ENCODE assay signal across 7 mouse cellular contexts in the genomic region with DNA sequence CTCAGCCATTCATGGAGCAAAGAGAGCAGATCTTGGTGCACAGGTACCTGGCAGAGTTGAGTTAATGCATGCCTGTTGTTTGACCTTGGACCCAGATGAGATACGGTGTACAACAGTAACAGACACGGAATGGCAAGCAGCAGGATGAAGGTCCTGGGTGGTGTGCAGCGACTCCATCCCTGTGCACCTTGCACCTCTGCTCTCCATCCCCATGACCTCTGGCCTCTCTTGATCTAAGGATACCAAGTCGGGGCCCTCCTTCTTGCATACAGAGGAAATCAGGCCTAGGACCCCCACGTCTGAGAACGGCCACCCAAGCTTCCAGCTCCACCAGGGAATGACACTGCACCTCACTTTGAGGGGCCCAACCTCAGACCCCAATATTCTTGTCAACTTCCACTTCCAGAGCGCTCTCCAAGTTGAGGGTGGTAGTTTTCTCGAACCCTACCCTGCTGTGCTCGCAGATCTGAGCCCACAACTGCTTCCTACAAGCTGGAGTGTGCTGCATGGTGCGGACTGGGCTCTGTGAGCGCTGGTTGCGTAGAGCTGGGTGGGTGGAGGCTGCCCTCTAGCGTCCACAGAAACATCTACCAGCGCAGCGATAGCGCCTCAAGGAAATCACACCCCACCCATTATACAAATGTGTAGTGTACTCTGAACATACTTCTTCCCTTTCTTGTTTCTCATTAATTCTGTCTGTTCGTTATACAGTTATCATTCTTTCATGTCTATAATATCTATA. TPM values are rescaled to one million over a fixed set of nuclear protein-coding genes. Genes with fewer than 3 reads are reported as not detected.
DNase-seq lines count a peak whose midpoint lies in the region; ATAC-seq lines count a peak whose summit lies in the region.

No protein-coding gene starts in this region.

- 29% methylated on average over 17 of the region's 17 CpGs for WGBS in midbrain, embryonic 11.5 days

- H3K4me2 ChIP-seq in midbrain, embryonic 11.5 days = no peak overlapping the region

- peak; percentile 76 to 85 for DNase-seq in adrenal gland, adult (ENCODE audit: inconsistent age in 2 of 2, low spot score in 1 of 2)
- peak; percentile 87 for DNase-seq in embryo, embryonic 10 days (ENCODE audit: low spot score)
- DNase-seq in gastrocnemius, postnatal 14 days = peak; percentile 73
- DNase-seq in left cerebral cortex, postnatal 25 days (ENCODE audit: low spot score in 2 of 2) = peak; percentile 76 to 77
- DNase-seq in midbrain, embryonic 11.5 days (ENCODE audit: low spot score, missing footprints) = peak; percentile 91
- peak; percentile 40 for DNase-seq in spleen, adult 12 weeks (ENCODE audit: low spot score)

- H3K9ac ChIP-seq in midbrain, embryonic 11.5 days (ENCODE audit: low read length) = no peak overlapping the region; the same call in 1 of the 2 replicates

- intact Hi-C loops in gastrocnemius, postnatal 14 days (cut with DNase I; ENCODE audit: low total_unique reads) = no loop called here
- intact Hi-C loops in left cerebral cortex, postnatal 25 days (cut with DNase I) = loop anchor here (2.0 kb wide), 1 partner anchor 38 kb away; no protein-coding TSS in a partner anchor

- peak; percentile 87 for ATAC-seq in inflammation-experienced regulatory T-cells, adult 6 months
- ATAC-seq in midbrain, embryonic 11.5 days (ENCODE audit: low FRiP score) = peak; percentile 67

- no peaks in the 10 kb centered on the region for H3K36me3 ChIP-seq in midbrain, embryonic 11.5 days (ENCODE audit: control insufficient read depth, insufficient read depth, low read length)

- no peak overlapping the region for H3K4me3 ChIP-seq in midbrain, embryonic 11.5 days (ENCODE audit: low read depth, low read length)

- no peak overlapping the region for H3K27ac ChIP-seq in midbrain, embryonic 11.5 days (ENCODE audit: low read depth, low read length)

- no peaks in the 10 kb centered on the region for H3K9me3 ChIP-seq in midbrain, embryonic 11.5 days (ENCODE audit: control insufficient read depth, low read length)

- no peaks in the 10 kb centered on the region for H3K4me1 ChIP-seq in midbrain, embryonic 11.5 days (ENCODE audit: control insufficient read depth, insufficient read depth, low read length)

- no peaks in the 10 kb centered on the region for H3K27me3 ChIP-seq in midbrain, embryonic 11.5 days (ENCODE audit: control insufficient read depth, insufficient read depth, low read length)

RNA-seq across cellular contexts. Expression of gene Zfp3, which starts 13.0 kb away (rescaled TPM):
- 10 to 100 TPM in 1 of 2 experiments, 1 to 10 TPM in 1; 7.4 to 10.8 TPM for total RNA-seq in gastrocnemius, postnatal 14 days (2021)
- 1 to 10 TPM; 3.4 to 5.8 (median 4.6) TPM for polyA plus RNA-seq in inflammation-experienced regulatory T-cells, adult 6 months (2017; shearing (Covaris generic))
- 10 to 100 TPM; 16.4 to 17.2 TPM for total RNA-seq in left cerebral cortex, postnatal 25 days (2021)
- 10.2 and 11.0 TPM in 2 replicates for polyA plus RNA-seq in midbrain, embryonic 11.5 days (2014; fragmentation: Nextera tagmentation; extraction: Ambion mirVana)

RNA-seq across cellular contexts. Expression of gene Scimp, which starts 35.4 kb away (rescaled TPM):
- under 1 TPM in 1 of 2 experiments, not detected in 1; 0.22 TPM for total RNA-seq in gastrocnemius, postnatal 14 days (2021)
- polyA plus RNA-seq in inflammation-experienced regulatory T-cells, adult 6 months (2017; shearing (Covaris generic)) = 1 to 10 TPM in 1 of 3 experiments, under 1 TPM in 1, not detected in 1; 0.67 to 1.1 TPM
- not detected for total RNA-seq in left cerebral cortex, postnatal 25 days (2021)
- polyA plus RNA-seq in midbrain, embryonic 11.5 days (2014; fragmentation: Nextera tagmentation; extraction: Ambion mirVana) = not detected in 2 replicates

Comparison
In these comparisons a context has a peak if more than half of its experiments do, and no peak if none do; other contexts are left out.
1. DNase-seq: peak in every context shown above with its lines; median percentile 91 in midbrain, embryonic 11.5 days; 87 in embryo, embryonic 10 days; 80 in adrenal gland, adult; 76 in left cerebral cortex, postnatal 25 days; 73 in gastrocnemius, postnatal 14 days; 40 in spleen, adult 12 weeks.